8 mouse cellular contexts compared by ENCODE assay signal in genomic region chr3:88591950-88592731, GRCm38 (mm10). TPM values are rescaled to one million over a fixed set of nuclear protein-coding genes. Genes with fewer than 3 reads are reported as not detected.
DNase-seq lines count a peak whose midpoint lies in the region; ATAC-seq and TF ChIP-seq lines count a peak whose summit lies in the region.

No protein-coding gene starts in this region.

- H3K4me3 ChIP-seq in forebrain, embryonic 14.5 days (ENCODE audit: low read depth, low read length), result no peak overlapping the region
- H3K4me3 ChIP-seq in kidney, adult 2 months (ENCODE audit: insufficient read depth, low read depth, low read length), result peak overlapping the region; percentile 45

- H3K4me1 ChIP-seq in forebrain, embryonic 14.5 days (ENCODE audit: control insufficient read depth, insufficient read depth, low read length), result no peaks in the 10 kb centered on the region
- peaks cover 10% of the 10 kb centered on the region for H3K4me1 ChIP-seq in kidney, adult 2 months (ENCODE audit: control insufficient read depth, insufficient read depth, low read length)

- H3K27ac ChIP-seq in forebrain, embryonic 14.5 days (ENCODE audit: low read depth, low read length), result no peak overlapping the region
- H3K27ac ChIP-seq in kidney, adult 2 months (ENCODE audit: insufficient read depth, low read depth, low read length), result peak overlapping the region; percentile 66

- 32% methylated on average over 9 of the region's 9 CpGs for WGBS in forebrain, embryonic 14.5 days
- 5% methylated on average over 9 of the region's 9 CpGs for WGBS in kidney, adult 2 months

- H3K27me3 ChIP-seq in forebrain, embryonic 14.5 days (replicated peaks; ENCODE audit: control insufficient read depth, insufficient read depth, low read length), result no peaks in the 10 kb centered on the region
- H3K27me3 ChIP-seq in kidney, adult 2 months (replicated peaks; ENCODE audit: control insufficient read depth, insufficient read depth, low read length), result no peaks in the 10 kb centered on the region
- H3K27me3 ChIP-seq in splenic B cell, adult 2 months (ENCODE audit: control insufficient read depth, insufficient read depth, low read length, poor library complexity, severe bottlenecking), result no peaks in the 10 kb centered on the region

- no peaks in the 10 kb centered on the region for H3K9me3 ChIP-seq in forebrain, embryonic 14.5 days (replicated peaks; ENCODE audit: control insufficient read depth, low read length)

- TF ChIP-seq POLR2A in kidney, adult 2 months (IDR thresholded peaks at IDR 0.05; ENCODE audit: low read depth, low read length), result no peak

- H3K36me3 ChIP-seq in forebrain, embryonic 14.5 days (ENCODE audit: control insufficient read depth, insufficient read depth, low read length), result peaks cover 19% of the 10 kb centered on the region
- H3K36me3 ChIP-seq in kidney, adult 2 months (ENCODE audit: control insufficient read depth, insufficient read depth, low read length), result peaks cover 1% of the 10 kb centered on the region
- peaks cover 1% of the 10 kb centered on the region for H3K36me3 ChIP-seq in splenic B cell, adult 2 months (ENCODE audit: control insufficient read depth, insufficient read depth, low read length, poor library complexity, severe bottlenecking)

- ATAC-seq in forebrain, embryonic 14.5 days, result peak; percentile 46; the same call in 1 of the 2 replicates

- no peak overlapping the region for H3K9ac ChIP-seq in forebrain, embryonic 14.5 days (ENCODE audit: low read length)

- TF ChIP-seq CTCF in kidney, adult 2 months (conservative IDR thresholded peaks at IDR 0.05; ENCODE audit: insufficient read depth, insufficient read length, low read depth, low read length), result 0 out of 2 replicates have a peak, but pooled peaks have one; percentile 4

- peak; percentile 44 for DNase-seq in adrenal gland, postnatal 14 days
- DNase-seq in adrenal gland, postnatal 4 days (ENCODE audit: low spot score in 2 of 2), result no peak
- peak; percentile 62 for DNase-seq in 3134 (ENCODE audit: extremely low read depth, insufficient read length, low spot score)
- peak; percentile 80 for DNase-seq in brain, adult 2 months (ENCODE audit: low read depth, low spot score)
- peak; percentile 88 for DNase-seq in forebrain, embryonic 14.5 days (ENCODE audit: low spot score)
- DNase-seq in kidney, adult 2 months, result peak; percentile 74
- DNase-seq in lung, postnatal 10 days, result peak; percentile 73
- DNase-seq in splenic B cell, adult 2 months (ENCODE audit: low read depth, low spot score), result peak; percentile 87

- H3K4me2 ChIP-seq in forebrain, embryonic 14.5 days (ENCODE audit: low read length), result no peak overlapping the region

RNA-seq across cellular contexts. Expression of gene Arhgef2, which starts 13.6 kb away (rescaled TPM):
- total RNA-seq in adrenal gland, postnatal 14 days (2021), result 36.9 and 67.6 TPM in 2 replicates
- 10 to 100 TPM; 65.7 to 77.0 TPM for total RNA-seq in adrenal gland, postnatal 4 days (2021)
- polyA plus RNA-seq in forebrain, embryonic 14.5 days (2014; fragmentation: Nextera tagmentation; extraction: Ambion mirVana), result 90.6 and 122 TPM in 2 replicates
- 74.5 and 80.7 TPM in 2 replicates for polyA plus RNA-seq in kidney, adult 2 months (2012; rRNA removed)

RNA-seq across cellular contexts. Expression of gene Ssr2, which starts 16.5 kb away (rescaled TPM):
- total RNA-seq in adrenal gland, postnatal 14 days (2021), result 222 and 252 TPM in 2 replicates
- total RNA-seq in adrenal gland, postnatal 4 days (2021), result 100 to 1,000 TPM; 240 to 260 TPM
- 135 and 155 TPM in 2 replicates for polyA plus RNA-seq in forebrain, embryonic 14.5 days (2014; fragmentation: Nextera tagmentation; extraction: Ambion mirVana)
- 180 and 193 TPM in 2 replicates for polyA plus RNA-seq in kidney, adult 2 months (2012; rRNA removed)

RNA-seq across cellular contexts. Expression of gene Ubqln4, which starts 38.6 kb away (rescaled TPM):
- total RNA-seq in adrenal gland, postnatal 14 days (2021), result 70.3 and 75.3 TPM in 2 replicates
- 10 to 100 TPM; 52.6 to 62.6 TPM for total RNA-seq in adrenal gland, postnatal 4 days (2021)
- 40.5 and 43.3 TPM in 2 replicates for polyA plus RNA-seq in forebrain, embryonic 14.5 days (2014; fragmentation: Nextera tagmentation; extraction: Ambion mirVana)
- 59.9 and 63.5 TPM in 2 replicates for polyA plus RNA-seq in kidney, adult 2 months (2012; rRNA removed)

RNA-seq across cellular contexts. Expression of gene Lamtor2, which starts 39.3 kb away (rescaled TPM):
- 133 and 138 TPM in 2 replicates for total RNA-seq in adrenal gland, postnatal 14 days (2021)
- total RNA-seq in adrenal gland, postnatal 4 days (2021), result 100 to 1,000 TPM; 108 to 113 TPM
- 107 and 122 TPM in 2 replicates for polyA plus RNA-seq in forebrain, embryonic 14.5 days (2014; fragmentation: Nextera tagmentation; extraction: Ambion mirVana)
- 247 and 277 TPM in 2 replicates for polyA plus RNA-seq in kidney, adult 2 months (2012; rRNA removed)

RNA-seq across cellular contexts. Expression of gene Rab25, which starts 44.0 kb away (rescaled TPM):
- not detected in 2 replicates for total RNA-seq in adrenal gland, postnatal 14 days (2021)
- total RNA-seq in adrenal gland, postnatal 4 days (2021), result 1 to 10 TPM in 1 of 2 experiments, under 1 TPM in 1; 0.54 to 3.9 TPM
- not detected in 2 replicates for polyA plus RNA-seq in forebrain, embryonic 14.5 days (2014; fragmentation: Nextera tagmentation; extraction: Ambion mirVana)
- 50.1 and 50.9 TPM in 2 replicates for polyA plus RNA-seq in kidney, adult 2 months (2012; rRNA removed)

Comparison
In these comparisons a context has a peak if more than half of its experiments do, and no peak if none do; other contexts are left out.
1. DNase-seq: peak in adrenal gland, postnatal 14 days (single experiment), 3134 (single experiment), brain, adult 2 months (single experiment), forebrain, embryonic 14.5 days (single experiment), kidney, adult 2 months (single experiment), lung, postnatal 10 days (single experiment) and splenic B cell, adult 2 months (single experiment); none in adrenal gland, postnatal 4 days (0 of 2).